Mouse (Mus musculus) brain, embryonic 14.5 days (tissue): ENCODE measurements around the gene Abca14. TPM values are rescaled to one million over a fixed set of nuclear protein-coding genes. Genes with fewer than 3 reads are reported as not detected.

ENCODE experiments used
- DNase-seq: peaks from one replicate; pipeline ENCODE4 v3.0.0-alpha.2; 2011; ENCODE audit warnings: low read depth
- CTCF ChIP-seq: fragments of 200-500 bp; IDR thresholded peaks from 2 replicates; pipeline ENCODE4 v1.5.1; 2012; ENCODE audit warnings: inconsistent platforms, mild to moderate bottlenecking, moderate library complexity, borderline replicate concordance; ENCODE audit not compliant: insufficient read depth, insufficient read length; ENCODE audit errors: extremely low read depth
- POLR2A ChIP-seq: fragments of 200-500 bp; IDR thresholded peaks from 2 replicates; pipeline ENCODE4 v1.6.1; 2012; ENCODE audit warnings: mild to moderate bottlenecking, inconsistent platforms, borderline replicate concordance; ENCODE audit not compliant: poor library complexity, insufficient read depth, insufficient read length, severe bottlenecking; ENCODE audit errors: extremely low read depth
- polyA plus RNA-seq: library from polyadenylated mRNA; depleted of rRNA; stranded (reverse); fragments of >200 nt; gene quantifications from 2 replicates; pipeline ENCODE4 v1.2.3, GENCODE M21; 2012

The Abca14 gene
- polyA plus RNA-seq, 1 experiment: 0.04 TPM

GRCm38 (mm10) chr7:120181401-120182230 lies 22.1 kb upstream of the Abca14 start:
- TF ChIP-seq CTCF: no peak
- peak; percentile 58 for DNase-seq

GRCm38 (mm10) chr7:120182891-120183290 lies 20.9 kb upstream of the Abca14 start:
- no peak for DNase-seq
- TF ChIP-seq POLR2A (no peak), CTCF (no peak)

GRCm38 (mm10) chr7:120188946-120189345 lies 14.8 kb upstream of the Abca14 start:
- TF ChIP-seq POLR2A (no peak), CTCF (no peak)
- no peak for DNase-seq

- no peak for DNase-seq
- TF ChIP-seq POLR2A (no peak), CTCF (no peak)
These were observed 14.2 kb upstream of the Abca14 start for GRCm38 (mm10) chr7:120189369-120190149.

DNA sequence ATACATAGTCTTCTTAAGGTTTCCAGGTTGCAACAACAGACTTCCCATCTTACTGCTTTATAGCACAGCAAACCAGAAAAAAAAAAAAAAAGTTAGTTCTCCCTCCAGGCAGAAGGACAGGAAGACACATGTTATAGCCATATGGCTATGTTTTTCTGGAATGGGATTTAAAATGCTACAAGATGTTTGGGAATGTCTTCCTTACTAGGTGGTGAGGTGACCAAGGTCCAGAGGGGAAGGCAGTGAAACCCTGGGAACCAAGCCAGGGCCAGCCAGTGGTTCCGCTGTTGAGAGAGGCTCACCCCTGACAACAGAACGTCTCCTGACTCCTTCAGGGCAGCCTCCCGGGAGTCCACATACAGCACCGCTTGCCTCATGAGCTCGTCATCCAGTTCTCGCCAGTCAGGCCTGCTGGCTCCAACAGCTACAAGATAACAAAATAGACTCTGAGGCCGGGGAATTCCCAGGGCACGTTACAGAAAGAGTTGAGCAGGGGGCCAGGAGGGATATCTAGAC lies 13.6 kb upstream of the Abca14 start:
- TF ChIP-seq POLR2A: no peak
- no peak for TF ChIP-seq CTCF
- DNase-seq: peak; percentile 35

DNA sequence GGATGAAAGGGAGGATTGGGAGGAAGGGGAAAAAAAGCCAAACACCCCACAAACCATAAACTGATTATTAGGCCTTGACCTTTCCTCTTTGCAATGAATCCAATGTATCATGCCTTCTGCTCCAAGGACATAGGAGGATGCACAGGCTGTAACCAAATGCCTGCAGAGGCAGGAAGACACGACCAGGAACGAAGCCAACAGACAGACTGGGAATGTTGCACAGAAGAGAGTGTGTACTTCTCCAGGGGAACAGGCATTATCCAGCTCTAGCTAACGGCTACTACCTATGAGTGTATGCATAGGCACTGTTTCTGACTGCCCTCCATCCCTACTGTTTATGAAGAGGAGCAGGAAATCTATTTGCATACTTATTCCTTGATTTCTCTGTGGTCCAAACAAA lies 11.6 kb upstream of the Abca14 start:
- peak; percentile 50 for DNase-seq
- TF ChIP-seq CTCF: no peak

DNA sequence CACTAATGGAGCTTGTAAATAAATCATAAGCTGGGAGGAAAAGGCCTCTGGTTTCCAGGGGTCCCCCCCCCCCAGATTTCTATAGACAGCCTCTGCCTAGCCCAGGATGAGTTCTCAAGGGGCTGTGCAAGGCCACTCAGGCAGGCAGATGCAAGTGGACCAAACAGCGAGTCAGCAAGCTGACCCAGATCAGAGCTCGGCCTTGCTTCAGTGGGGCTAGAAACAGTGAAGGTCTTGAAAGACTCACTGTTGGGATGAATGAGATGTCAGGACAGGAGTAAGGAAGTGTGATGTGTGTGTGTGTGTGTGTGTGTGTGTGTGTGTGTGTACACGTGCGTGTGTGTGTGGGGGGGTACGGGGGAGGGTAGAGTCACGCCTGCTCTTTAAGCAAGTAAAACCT lies 10.9 kb upstream of the Abca14 start:
- no peak for TF ChIP-seq POLR2A
- no peak for TF ChIP-seq CTCF
- no peak for DNase-seq

DNA sequence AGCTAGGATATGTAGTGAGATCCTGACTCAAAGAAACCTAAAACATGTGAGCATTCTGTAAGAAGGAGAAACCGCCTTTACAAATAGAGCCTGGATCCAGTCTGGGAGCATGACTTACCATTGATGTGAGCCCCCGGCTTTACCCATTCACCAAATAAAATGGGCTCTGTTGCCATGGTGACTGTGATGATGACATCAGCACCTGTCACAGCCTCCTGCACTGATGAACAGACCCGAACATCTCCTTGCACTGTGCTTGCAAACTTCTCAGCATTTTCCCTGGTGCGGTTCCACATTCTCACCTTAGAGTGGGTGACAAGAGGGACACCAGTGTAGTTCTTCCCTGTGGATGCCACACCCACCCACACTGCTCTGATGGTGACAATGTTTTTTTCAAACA lies 8.6 kb upstream of the Abca14 start:
- no peak for TF ChIP-seq POLR2A
- TF ChIP-seq CTCF: no peak
- DNase-seq: peak; percentile 41

DNA sequence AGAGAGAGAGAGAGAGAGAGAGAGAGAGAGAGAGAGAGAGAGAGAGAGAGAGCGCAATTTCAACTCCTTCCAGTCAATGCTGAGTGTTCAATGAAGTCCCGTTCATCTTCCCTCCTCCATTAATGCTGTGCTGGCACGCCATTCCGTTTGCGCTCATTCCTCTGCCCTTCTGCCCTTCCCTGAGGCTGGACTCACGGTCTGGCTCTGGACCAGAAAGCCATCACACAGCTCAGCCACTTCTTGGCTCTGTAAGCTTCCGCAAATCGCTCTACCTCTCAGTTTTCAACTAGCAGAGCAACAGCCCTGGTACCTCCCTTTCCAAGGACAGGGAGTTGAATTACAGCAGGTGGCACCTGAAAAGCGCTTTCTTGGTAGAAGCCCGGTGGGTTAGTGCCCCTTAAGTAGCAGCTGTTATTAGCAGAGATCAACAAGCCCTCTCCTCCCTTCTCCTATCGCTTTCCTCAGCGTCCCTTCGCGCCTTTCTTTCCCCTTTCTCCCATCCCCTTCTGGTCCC lies 2.5 kb upstream of the Abca14 start:
- TF ChIP-seq CTCF (no peak), POLR2A (no peak)
- DNase-seq: peak; percentile 36

DNA sequence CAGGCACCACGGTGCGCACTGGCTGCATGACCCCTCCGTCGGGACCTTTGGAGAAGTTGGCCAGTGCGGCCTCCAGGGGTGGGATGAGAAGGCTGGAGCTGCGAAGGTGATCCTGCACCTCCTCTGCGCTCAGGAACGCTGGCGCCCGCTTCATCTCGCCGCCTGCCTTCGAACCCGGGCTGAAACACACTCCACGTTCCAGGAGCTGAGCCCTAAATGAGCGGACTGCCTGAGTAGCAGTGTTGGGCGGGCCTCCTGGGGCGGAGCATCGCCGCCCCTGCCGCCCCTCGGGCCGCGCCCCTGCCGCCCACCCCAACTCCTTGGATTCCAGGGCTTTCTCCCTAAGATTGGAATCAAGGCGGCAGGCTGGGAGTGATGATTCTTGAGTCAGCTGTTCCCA lies 2.0 kb upstream of the Abca14 start, which contains the start of gene Crym:
TSS of gene Crym (minus strand) at position 341 of the 400 bp plus-strand sequence.
- DNase-seq: no peak
- TF ChIP-seq POLR2A: no peak
- TF ChIP-seq CTCF: no peak

DNA sequence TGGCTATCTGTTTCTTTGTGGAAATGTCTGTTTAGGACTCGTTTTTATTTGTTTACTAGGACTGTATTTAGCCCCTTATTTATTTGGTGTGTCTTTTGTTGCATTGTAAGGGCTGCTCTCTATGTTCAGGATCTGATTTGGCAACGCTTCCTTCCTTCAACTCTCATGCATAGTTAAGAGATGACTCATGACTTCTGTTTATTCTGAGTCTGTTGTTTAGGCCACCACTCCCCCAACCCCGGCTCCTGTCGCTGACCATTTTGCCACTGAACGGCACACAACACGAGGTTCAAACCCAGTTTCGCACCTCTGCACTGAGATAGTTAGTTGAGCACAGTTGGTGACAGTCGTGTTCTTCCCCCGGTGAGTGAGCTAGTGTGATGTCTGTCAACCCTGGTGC lies 2.2 kb downstream of the Abca14 start:
- TF ChIP-seq CTCF (no peak), POLR2A (no peak)
- DNase-seq: no peak
